ENCODE assay signal across 12 mouse cellular contexts in genomic region chr5:5180311-5180710, GRCm38 (mm10).
DNase-seq lines count a peak whose midpoint lies in the region; TF ChIP-seq lines count a peak whose summit lies in the region.
"Had no signal": no experiment of that assay in that cellular context is flagged by ENCODE, and none has a peak within 500 bp of the region (broad histone marks: within the 10 kb centered on the region; RNA-seq: fewer than 3 reads in every experiment).

No protein-coding gene starts in this region.

- TF ChIP-seq CTCF in gastrocnemius, adult 2 months (IDR thresholded peaks at IDR 0.05): no peak

- DNase-seq in gastrocnemius, adult 2 months: peak; percentile 28
- no peak for DNase-seq in gastrocnemius, postnatal 36 days
- DNase-seq in 3134 (ENCODE audit: extremely low read depth, insufficient read length, low spot score): peak; percentile 72
- peak; percentile 6 for DNase-seq in gastrocnemius, postnatal 14 days
- DNase-seq in kidney, postnatal 10 days: peak; percentile 64
- no peak for DNase-seq in left cerebral cortex, postnatal 36 days (ENCODE audit: low spot score in 2 of 2)
- DNase-seq in thymus, postnatal 0 days (ENCODE audit: low spot score): no peak
- no peak for DNase-seq in ovary, postnatal 36 days (ENCODE audit: low spot score)

- H3K27ac ChIP-seq in gastrocnemius, adult 2 months: peak overlapping the region; percentile 13; the same call in 1 of the 2 replicates
- H3K27ac ChIP-seq: hindbrain, postnatal 0 days; macrophage; stomach, embryonic 15.5 days had no signal

- intact Hi-C loops in gastrocnemius, adult 2 months (cut with DNase I): no loop called here
- intact Hi-C loops in gastrocnemius, postnatal 36 days (cut with DNase I): no loop called here
- intact Hi-C loops in gastrocnemius, postnatal 14 days (cut with DNase I; ENCODE audit: low total_unique reads): no loop called here
- intact Hi-C loops in left cerebral cortex, postnatal 36 days (cut with DNase I): no loop called here

- H3K4me3 ChIP-seq in gastrocnemius, adult 2 months: no peak overlapping the region
- H3K4me3 ChIP-seq: erythroblast, embryonic 14.5 days; stomach, embryonic 15.5 days had no signal

Comparison
In these comparisons a context has a peak if more than half of its experiments do, and no peak if none do; other contexts are left out.
1. DNase-seq: peak in gastrocnemius, adult 2 months (single experiment), 3134 (single experiment), gastrocnemius, postnatal 14 days (single experiment) and kidney, postnatal 10 days (single experiment); none in gastrocnemius, postnatal 36 days (0 of 2), left cerebral cortex, postnatal 36 days (0 of 2), thymus, postnatal 0 days (single experiment) and ovary, postnatal 36 days (single experiment).